Mouse (Mus musculus) right cerebral cortex, postnatal 4 days (tissue): ENCODE measurements around the gene Ptpn22.
A peak's percentile ranks its signal among the peaks of the same experiment; 100 is the strongest.

ENCODE experiments used
- DNase-seq: peaks from one replicate; pipeline ENCODE4 v3.0.0-alpha.2; 2022

The Ptpn22 gene

GRCm38 (mm10) chr3:103859851-103860391, 326 bp downstream of the Ptpn22 start:
- DNase-seq, result no peak

- DNase-seq, result no peak
These were observed 3.2 kb downstream of the Ptpn22 start for GRCm38 (mm10) chr3:103862721-103863220.

GRCm38 (mm10) chr3:103864200-103864599, 4.6 kb downstream of the Ptpn22 start:
- no peak for DNase-seq

GRCm38 (mm10) chr3:103867424-103867971, 7.9 kb downstream of the Ptpn22 start:
- DNase-seq, result no peak

- no peak for DNase-seq
These were observed 8.4 kb downstream of the Ptpn22 start for GRCm38 (mm10) chr3:103868008-103868407.

GRCm38 (mm10) chr3:103872663-103873098, 13.1 kb downstream of the Ptpn22 start:
- DNase-seq, result no peak

- DNase-seq, result no peak
These were observed 14.7 kb downstream of the Ptpn22 start for GRCm38 (mm10) chr3:103874329-103874728.

GRCm38 (mm10) chr3:103885946-103886345, 26.4 kb downstream of the Ptpn22 start:
- no peak for DNase-seq

GRCm38 (mm10) chr3:103887581-103887980, 28.0 kb downstream of the Ptpn22 start:
- DNase-seq, result peak; percentile 30

- DNase-seq, result no peak
These were observed 33.8 kb downstream of the Ptpn22 start for GRCm38 (mm10) chr3:103893374-103893773.

- no peak for DNase-seq
These were observed 45.1 kb downstream of the Ptpn22 start for GRCm38 (mm10) chr3:103904705-103905104.

GRCm38 (mm10) chr3:103907335-103908030, 47.9 kb downstream of the Ptpn22 start:
- no peak for DNase-seq

- DNase-seq, result no peak
These were observed 49.2 kb downstream of the Ptpn22 start for GRCm38 (mm10) chr3:103908781-103909180.

- DNase-seq, result peak; percentile 13
These were observed 53.9 kb downstream of the Ptpn22 start for GRCm38 (mm10) chr3:103913451-103913961.

- DNase-seq, result peak; percentile 97
These were observed 54.5 kb downstream of the Ptpn22 start, which contains the start of gene Rsbn1 for GRCm38 (mm10) chr3:103914010-103914669. TSS of gene Rsbn1 (plus strand) at chr3:103914120.

- DNase-seq, result no peak
These were observed 55.3 kb downstream of the Ptpn22 start for GRCm38 (mm10) chr3:103914732-103915508.

- DNase-seq, result no peak
These were observed 55.9 kb downstream of the Ptpn22 start for GRCm38 (mm10) chr3:103915509-103915896.

GRCm38 (mm10) chr3:103916205-103916838, 56.7 kb downstream of the Ptpn22 start:
- DNase-seq, result no peak

- DNase-seq, result no peak
These were observed 57.2 kb downstream of the Ptpn22 start for GRCm38 (mm10) chr3:103916839-103917237.

GRCm38 (mm10) chr3:103920094-103920493, 60.5 kb downstream of the Ptpn22 start:
- no peak for DNase-seq

- DNase-seq, result no peak
These were observed 65.7 kb downstream of the Ptpn22 start for GRCm38 (mm10) chr3:103925302-103925701.

- no peak for DNase-seq
These were observed 67.9 kb downstream of the Ptpn22 start for GRCm38 (mm10) chr3:103927511-103927910.
